Mouse (Mus musculus) embryonic fibroblast, embryonic 13.5 days (primary cell): ENCODE measurements at regions not wholly inside any gene's neighbourhood (a gene's known extent, or its start where the extent isn't known, plus 50 kb on each side); places are given as distances from the start of the nearest gene placed in this dataset.

Experiments used
- H3K27ac ChIP-seq: 2 replicates; pipeline ENCODE4 v1.5.1; 2012; ENCODE audit warnings: low read length, control low read depth, inconsistent platforms; ENCODE audit not compliant: insufficient read depth
- H3K4me1 ChIP-seq: 2 replicates; pipeline ENCODE4 v1.6.1; 2011; ENCODE audit warnings: low read length; ENCODE audit not compliant: control insufficient read depth, insufficient read depth
- H3K4me3 ChIP-seq: 2 replicates; pipeline ENCODE4 v1.5.1; 2011; ENCODE audit warnings: mild to moderate bottlenecking, control low read depth, low read length; ENCODE audit not compliant: insufficient read depth
- CTCF ChIP-seq: IDR thresholded peaks from 2 replicates; pipeline ENCODE4 v1.5.1; 2011; ENCODE audit warnings: mild to moderate bottlenecking, control low read depth, low read length, moderate library complexity, borderline replicate concordance; ENCODE audit not compliant: insufficient read depth
- POLR2A ChIP-seq: IDR thresholded peaks from 2 replicates; pipeline ENCODE4 v1.6.1; 2011; ENCODE audit warnings: low read depth, mild to moderate bottlenecking, control low read depth, low read length, moderate library complexity

- TF ChIP-seq CTCF (no peak), POLR2A (no peak)
- H3K27ac ChIP-seq = no peak overlapping the region
- H3K4me3 ChIP-seq = no peak overlapping the region
Measured at GRCm38 (mm10) chr3:149174689-149175390, 184.5 kb upstream of the Adgrl2 start.

GRCm38 (mm10) chr3:149173537-149173936 lies 183.2 kb upstream of the Adgrl2 start:
- Histone ChIP-seq H3K4me3 (no peak overlapping the region), H3K4me1 (no peaks in the 10 kb centered on the region), H3K27ac (no peak overlapping the region)
- TF ChIP-seq POLR2A (no peak), CTCF (no peak)

More at GRCm38 (mm10) chr3:149174689-149175390, 184.5 kb upstream of the Adgrl2 start:
- H3K4me1 ChIP-seq = no peaks in the 10 kb centered on the region

GRCm38 (mm10) chr3:149171766-149172165 lies 181.4 kb upstream of the Adgrl2 start:
- H3K4me3 ChIP-seq = no peak overlapping the region
- H3K27ac ChIP-seq = no peak overlapping the region
- TF ChIP-seq CTCF (no peak), POLR2A (no peak)
- H3K4me1 ChIP-seq = no peaks in the 10 kb centered on the region

GRCm38 (mm10) chr3:149170191-149170590 lies 179.8 kb upstream of the Adgrl2 start:
- H3K27ac ChIP-seq = no peak overlapping the region
- no peak overlapping the region for H3K4me3 ChIP-seq
- TF ChIP-seq POLR2A (no peak), CTCF (no peak)
- no peaks in the 10 kb centered on the region for H3K4me1 ChIP-seq

GRCm38 (mm10) chr3:149169442-149169841 lies 179.1 kb upstream of the Adgrl2 start:
- Histone ChIP-seq H3K4me1 (no peaks in the 10 kb centered on the region), H3K27ac (no peak overlapping the region), H3K4me3 (no peak overlapping the region)
- TF ChIP-seq POLR2A = no peak
- no peak for TF ChIP-seq CTCF

GRCm38 (mm10) chr3:149167997-149168396 lies 177.6 kb upstream of the Adgrl2 start:
- H3K4me3 ChIP-seq = no peak overlapping the region
- TF ChIP-seq POLR2A (no peak), CTCF (no peak)

GRCm38 (mm10) chr3:149164804-149165203 lies 174.4 kb upstream of the Adgrl2 start:
- Histone ChIP-seq H3K4me1 (no peaks in the 10 kb centered on the region), H3K27ac (no peak overlapping the region), H3K4me3 (no peak overlapping the region)
- no peak for TF ChIP-seq CTCF
- no peak for TF ChIP-seq POLR2A

More at GRCm38 (mm10) chr3:149167997-149168396, 177.6 kb upstream of the Adgrl2 start:
- H3K4me1 ChIP-seq = no peaks in the 10 kb centered on the region
- H3K27ac ChIP-seq = no peak overlapping the region

GRCm38 (mm10) chr3:149163591-149163990 lies 173.2 kb upstream of the Adgrl2 start:
- no peaks in the 10 kb centered on the region for H3K4me1 ChIP-seq
- TF ChIP-seq POLR2A = no peak
- TF ChIP-seq CTCF = no peak
- no peak overlapping the region for H3K27ac ChIP-seq
- no peak overlapping the region for H3K4me3 ChIP-seq

GRCm38 (mm10) chr3:149160833-149161232 lies 170.5 kb upstream of the Adgrl2 start:
- no peak for TF ChIP-seq CTCF
- TF ChIP-seq POLR2A = no peak
- Histone ChIP-seq H3K4me1 (no peaks in the 10 kb centered on the region), H3K4me3 (no peak overlapping the region), H3K27ac (no peak overlapping the region)

GRCm38 (mm10) chr3:149157381-149157780 lies 167.0 kb upstream of the Adgrl2 start:
- H3K4me3 ChIP-seq = no peak overlapping the region
- H3K27ac ChIP-seq = no peak overlapping the region
- H3K4me1 ChIP-seq = no peaks in the 10 kb centered on the region
- TF ChIP-seq POLR2A = no peak
- no peak for TF ChIP-seq CTCF
